Mouse (Mus musculus) MEL (cell line): ENCODE data around the gene Hpd. TPM values are rescaled to one million over a fixed set of nuclear protein-coding genes. Genes with fewer than 3 reads are reported as not detected.

Source experiments
- DNase-seq: peaks from one replicate; pipeline ENCODE4 v3.0.0; 2011; ENCODE audit warnings: low read depth, low spot score
- H3K27ac ChIP-seq: 2 replicates; pipeline ENCODE4 v1.5.1; 2012; ENCODE audit warnings: low read depth, mild to moderate bottlenecking, control low read depth, low read length, moderate library complexity; ENCODE audit not compliant: control insufficient read depth
- H3K27me3 ChIP-seq, 2 experiments: fragments of 150-350 bp in 1 of 2; sonication (generic) in 1 of 2; 2 replicates each; pipeline ENCODE4 v1.6.1; 2012; ENCODE audit warnings: low read length in 2 of 2, mild to moderate bottlenecking in 2 of 2, improper control_type of control experiment in 1 of 2, moderate library complexity in 1 of 2; ENCODE audit not compliant: insufficient read depth in 2 of 2, control insufficient read depth in 1 of 2
- H3K36me3 ChIP-seq, 2 experiments: 2 replicates each; pipeline ENCODE4 v1.6.1; 2012 to 2014; ENCODE audit warnings: low read length in 2 of 2, improper control_type of control experiment in 1 of 2, inconsistent platforms in 1 of 2, mild to moderate bottlenecking in 1 of 2; ENCODE audit not compliant: insufficient read depth in 2 of 2, control insufficient read depth in 1 of 2
- H3K4me1 ChIP-seq, 2 experiments: fragments of 150-350 bp in 1 of 2; sonication (generic) in 1 of 2; 2 replicates each; pipeline ENCODE4 v1.6.1; 2012; ENCODE audit warnings: low read length in 2 of 2, improper control_type of control experiment in 1 of 2, mild to moderate bottlenecking in 1 of 2; ENCODE audit not compliant: insufficient read depth in 2 of 2, control insufficient read depth in 1 of 2
- H3K4me3 ChIP-seq, 2 experiments: fragments of 150-350 bp in 1 of 2; sonication (generic) in 1 of 2; 2 replicates each; pipeline ENCODE4 v1.5.1; 2012; ENCODE audit warnings: low read depth in 2 of 2, low read length in 2 of 2, mild to moderate bottlenecking in 2 of 2, moderate library complexity in 2 of 2, control low read depth in 1 of 2, improper control_type of control experiment in 1 of 2; ENCODE audit not compliant: control insufficient read depth in 1 of 2, insufficient read depth in 1 of 2
- H3K79me2 ChIP-seq: 2 replicates; pipeline ENCODE4 v1.6.1; 2012; ENCODE audit warnings: mild to moderate bottlenecking, low read length, moderate library complexity; ENCODE audit not compliant: control insufficient read depth, poor library complexity, insufficient read depth
- H3K9ac ChIP-seq: 2 replicates; pipeline ENCODE4 v1.6.1; 2012; ENCODE audit warnings: low read depth, mild to moderate bottlenecking, control low read depth, low read length, moderate library complexity; ENCODE audit not compliant: control insufficient read depth, poor library complexity, severe bottlenecking
- H3K9me3 ChIP-seq: fragments of 150-350 bp; sonication (generic); replicated peaks from 2 replicates; pipeline ENCODE4 v1.6.1; 2012; ENCODE audit warnings: mild to moderate bottlenecking, low read length, improper control_type of control experiment, moderate library complexity; ENCODE audit not compliant: insufficient read depth
- BHLHE40 ChIP-seq: IDR thresholded peaks from 2 replicates; pipeline ENCODE4 v1.6.1; 2012; ENCODE audit warnings: low read depth, mild to moderate bottlenecking, inconsistent platforms, low read length, improper control_type of control experiment, borderline replicate concordance
- CHD1 ChIP-seq: IDR thresholded peaks from 2 replicates; pipeline ENCODE4 v1.6.1; 2012; ENCODE audit warnings: low read depth, mild to moderate bottlenecking, inconsistent platforms, low read length, improper control_type of control experiment
- CTCF ChIP-seq, 3 experiments: IDR thresholded peaks in 2 of 3; conservative IDR thresholded peaks in 1 of 3; 2 replicates each; pipeline ENCODE4 v1.5.1; 2011 to 2012; ENCODE audit warnings: low read length in 3 of 3, low read depth in 2 of 3, mild to moderate bottlenecking in 2 of 3, improper control_type of control experiment in 1 of 3, inconsistent platforms in 1 of 3, mixed read lengths in 1 of 3, moderate library complexity in 1 of 3; ENCODE audit not compliant: control insufficient read depth in 1 of 3, insufficient read depth in 1 of 3, poor library complexity in 1 of 3, severe bottlenecking in 1 of 3
- ELF1 ChIP-seq: IDR thresholded peaks from 2 replicates; pipeline ENCODE4 v1.6.1; 2014; ENCODE audit warnings: low read depth, mild to moderate bottlenecking, inconsistent platforms, low read length, improper control_type of control experiment, moderate library complexity
- EP300 ChIP-seq, 2 experiments: IDR thresholded peaks; 2 replicates each; pipeline ENCODE4 v1.6.1; 2011; ENCODE audit warnings: improper control_type of control experiment in 2 of 2, low read length in 2 of 2, low read depth in 1 of 2, mild to moderate bottlenecking in 1 of 2
- ETS1 ChIP-seq: IDR thresholded peaks from 2 replicates; pipeline ENCODE4 v1.6.1; 2012; ENCODE audit warnings: low read depth, mild to moderate bottlenecking, inconsistent platforms, low read length, improper control_type of control experiment, moderate library complexity
- GATA1 ChIP-seq: IDR thresholded peaks from 2 replicates; pipeline ENCODE4 v1.6.1; 2011; ENCODE audit warnings: low read depth, low read length, improper control_type of control experiment
- HCFC1 ChIP-seq: IDR thresholded peaks from 2 replicates; pipeline ENCODE4 v1.6.1; 2012; ENCODE audit warnings: low read depth, mild to moderate bottlenecking, inconsistent platforms, low read length, improper control_type of control experiment, moderate library complexity
- MEF2A ChIP-seq: IDR thresholded peaks from 2 replicates; pipeline ENCODE4 v1.6.1; 2014; ENCODE audit warnings: low read depth, mild to moderate bottlenecking, inconsistent platforms, low read length, improper control_type of control experiment; ENCODE audit not compliant: poor library complexity, insufficient replicate concordance, severe bottlenecking; ENCODE audit errors: extremely low read depth
- MXI1 ChIP-seq: IDR thresholded peaks from 2 replicates; pipeline ENCODE4 v1.6.1; 2011; ENCODE audit warnings: mild to moderate bottlenecking, low read depth, low read length, improper control_type of control experiment
- NELFE ChIP-seq: IDR thresholded peaks from 2 replicates; pipeline ENCODE4 v1.6.1; 2011; ENCODE audit warnings: low read depth, low read length, improper control_type of control experiment
- POLR2AphosphoS2 ChIP-seq: IDR thresholded peaks from 2 replicates; pipeline ENCODE4 v1.6.1; 2011; ENCODE audit warnings: low read length, improper control_type of control experiment
- POLR2AphosphoS5 ChIP-seq: IDR thresholded peaks from 2 replicates; pipeline ENCODE4 v1.6.1; 2012; ENCODE audit warnings: low read depth, borderline replicate concordance, mild to moderate bottlenecking, inconsistent platforms, low read length, moderate library complexity, mixed read lengths
- RAD21 ChIP-seq: IDR thresholded peaks from 2 replicates; pipeline ENCODE4 v1.6.1; 2011; ENCODE audit warnings: mild to moderate bottlenecking, low read depth, low read length, improper control_type of control experiment
- RCOR1 ChIP-seq: IDR thresholded peaks from 2 replicates; pipeline ENCODE4 v1.6.1; 2012; ENCODE audit warnings: low read depth, mild to moderate bottlenecking, inconsistent platforms, low read length, improper control_type of control experiment
- TBP ChIP-seq: IDR thresholded peaks from 2 replicates; pipeline ENCODE4 v1.8.0; 2011; ENCODE audit warnings: low read depth, low read length, improper control_type of control experiment
- USF1 ChIP-seq: IDR thresholded peaks from 2 replicates; pipeline ENCODE4 v1.6.1; 2014; ENCODE audit warnings: low read depth, mild to moderate bottlenecking, inconsistent platforms, low read length, improper control_type of control experiment, moderate library complexity
- USF2 ChIP-seq, 2 experiments: IDR thresholded peaks; 2 replicates each; pipeline ENCODE4 v1.6.1; 2011 to 2012; ENCODE audit warnings: improper control_type of control experiment in 2 of 2, low read length in 2 of 2, borderline replicate concordance in 1 of 2, inconsistent platforms in 1 of 2, low read depth in 1 of 2, mild to moderate bottlenecking in 1 of 2; ENCODE audit not compliant: insufficient read depth in 1 of 2
- ZMIZ1 ChIP-seq: IDR thresholded peaks from 2 replicates; pipeline ENCODE4 v1.6.1; 2012; ENCODE audit warnings: low read depth, mild to moderate bottlenecking, inconsistent platforms, low read length, improper control_type of control experiment, moderate library complexity
- ZNF384 ChIP-seq: IDR thresholded peaks from 2 replicates; pipeline ENCODE4 v1.6.1; 2012; ENCODE audit warnings: low read depth, mild to moderate bottlenecking, inconsistent platforms, low read length, improper control_type of control experiment
- polyA plus RNA-seq, 2 experiments: library from polyadenylated mRNA; stranded (reverse) in 1 of 2; unstranded in 1 of 2; fragments of >175 nt in 1 of 2; fragments of >200 nt in 1 of 2; gene quantifications; 2 replicates each; pipeline versions ENCODE4 v1.2.1 to v1.2.4; 2012; ENCODE audit warnings: low replicate concordance in 2 of 2, low read depth in 1 of 2; ENCODE audit not compliant: insufficient read length in 2 of 2, insufficient read depth in 1 of 2, missing spikeins in 1 of 2
- total RNA-seq: library from RNA; depleted of rRNA; stranded (reverse); fragments of 300-350 nt; gene quantifications from 2 replicates; pipeline ENCODE4 v1.2.3, GENCODE M21; 2012

Gene Hpd
- total and polyA plus RNA-seq, 3 experiments = not detected

- H3K27me3 ChIP-seq = no peaks in the 10 kb centered on the region
- no peaks in the 10 kb centered on the region for H3K79me2 ChIP-seq
- no peak overlapping the region for H3K4me3 ChIP-seq
- H3K27ac ChIP-seq = no peak overlapping the region
- no peak for DNase-seq
- no peaks in the 10 kb centered on the region for H3K4me1 ChIP-seq
- H3K36me3 ChIP-seq = peaks cover 0 to 5% of the 10 kb centered on the region in 2 experiments; a peak in 1 of 4 replicates
- no peak for TF ChIP-seq TBP
- TF ChIP-seq, all 39 proteins: peak for 0
- H3K9me3 ChIP-seq = no peaks in the 10 kb centered on the region
- H3K9ac ChIP-seq = no peak overlapping the region
These were observed 16.1 kb downstream of the Hpd start for GRCm38 (mm10) chr5:123166437-123166836.

GRCm38 (mm10) chr5:123162942-123163341, 19.6 kb downstream of the Hpd start:
- H3K4me3 ChIP-seq = no peak overlapping the region
- H3K36me3 ChIP-seq = peaks cover 0 to 9% of the 10 kb centered on the region in 2 experiments; a peak in 2 of 4 replicates
- no peaks in the 10 kb centered on the region for H3K79me2 ChIP-seq
- no peak overlapping the region for H3K27ac ChIP-seq
- H3K9ac ChIP-seq = no peak overlapping the region
- no peaks in the 10 kb centered on the region for H3K9me3 ChIP-seq
- no peaks in the 10 kb centered on the region for H3K4me1 ChIP-seq
- TF ChIP-seq POLR2AphosphoS5 (no peak), MEF2A (no peak), CTCF (IDR thresholded peaks at IDR 0.05 in 2 of 3, conservative IDR thresholded peaks at IDR 0.05 in 1 of 3; ENCODE audit: control insufficient read depth in 1 of 3, insufficient read depth in 1 of 3, low read depth in 2 of 3, low read length in 3 of 3, poor library complexity in 1 of 3, severe bottlenecking in 1 of 3) (0 out of 6 replicates have a peak, but pooled peaks of 1 of the 3 experiments have one; percentile 9), ELF1 (no peak), ZNF384 (no peak)
- TF ChIP-seq, all 39 proteins: peak for 1
- DNase-seq = peak; percentile 36
- H3K27me3 ChIP-seq = no peaks in the 10 kb centered on the region

GRCm38 (mm10) chr5:123160341-123160740, 22.2 kb downstream of the Hpd start:
- no peak overlapping the region for H3K9ac ChIP-seq
- H3K27me3 ChIP-seq = no peaks in the 10 kb centered on the region
- H3K4me1 ChIP-seq = no peaks in the 10 kb centered on the region
- no peak for DNase-seq
- no peaks in the 10 kb centered on the region for H3K9me3 ChIP-seq
- no peak for TF ChIP-seq POLR2AphosphoS2
- no peak for TF ChIP-seq USF1
- no peaks in the 10 kb centered on the region for H3K79me2 ChIP-seq
- H3K4me3 ChIP-seq = no peak overlapping the region
- H3K36me3 ChIP-seq = peaks cover 0 to 9% of the 10 kb centered on the region in 2 experiments; a peak in 2 of 4 replicates
- H3K27ac ChIP-seq = no peak overlapping the region

- H3K79me2 ChIP-seq = no peaks in the 10 kb centered on the region
- no peak overlapping the region for H3K4me3 ChIP-seq
- H3K9ac ChIP-seq = no peak overlapping the region
- no peaks in the 10 kb centered on the region for H3K27me3 ChIP-seq
- H3K36me3 ChIP-seq = peaks cover 0 to 9% of the 10 kb centered on the region in 2 experiments; a peak in 2 of 4 replicates
- H3K4me1 ChIP-seq = no peaks in the 10 kb centered on the region
- H3K27ac ChIP-seq = no peak overlapping the region
- no peaks in the 10 kb centered on the region for H3K9me3 ChIP-seq
- no peak for DNase-seq
- TF ChIP-seq ETS1 (no peak), USF2 (IDR thresholded peaks at IDR 0.05; ENCODE audit: borderline replicate concordance in 1 of 2, insufficient read depth in 1 of 2, low read depth in 1 of 2, low read length in 2 of 2) (no peak), RAD21 (no peak), EP300 (IDR thresholded peaks at IDR 0.05; ENCODE audit: low read depth in 1 of 2, low read length in 2 of 2) (no peak), HCFC1 (no peak), NELFE (no peak), MEF2A (no peak), RCOR1 (no peak), CHD1 (no peak), GATA1 (no peak), USF1 (no peak), BHLHE40 (no peak), MXI1 (no peak), ZMIZ1 (no peak)
These were observed 22.7 kb downstream of the Hpd start for GRCm38 (mm10) chr5:123159866-123160265.
